Mouse (Mus musculus) neural tube, embryonic 14.5 days (tissue): ENCODE data around the gene Uso1. TPM values are rescaled to one million over a fixed set of nuclear protein-coding genes. Genes with fewer than 3 reads are reported as not detected.

ENCODE experiments used
- ATAC-seq: fragments of 200-750 bp; cut with Nextera tagmentation; 2 replicates; pipeline ENCODE4 v1.8.0; 2017; ENCODE audit warnings: low read depth, mild to moderate bottlenecking, moderate TSS enrichment, moderate library complexity
- H3K27ac ChIP-seq: fragments of 300-500 bp; sonication (generic); 2 replicates; pipeline ENCODE4 v1.5.1; 2014; ENCODE audit warnings: low read depth, mild to moderate bottlenecking, control low read depth, low read length, moderate library complexity, mixed read lengths
- H3K27me3 ChIP-seq: fragments of 300-500 bp; sonication (generic); 2 replicates; pipeline ENCODE4 v1.6.1; 2014; ENCODE audit warnings: low read length; ENCODE audit not compliant: control insufficient read depth, insufficient read depth
- H3K36me3 ChIP-seq: fragments of 300-500 bp; sonication (generic); 2 replicates; pipeline ENCODE4 v1.6.1; 2014; ENCODE audit warnings: low read length, mixed read lengths; ENCODE audit not compliant: control insufficient read depth, insufficient read depth
- H3K4me1 ChIP-seq: fragments of 300-500 bp; sonication (generic); 2 replicates; pipeline ENCODE4 v1.6.1; 2014; ENCODE audit warnings: low read length; ENCODE audit not compliant: control insufficient read depth, insufficient read depth
- H3K4me2 ChIP-seq: fragments of 300-500 bp; sonication (generic); 2 replicates; pipeline ENCODE4 v1.6.1; 2014; ENCODE audit warnings: mild to moderate bottlenecking, low read depth, low read length, control low read depth
- H3K4me3 ChIP-seq: fragments of 300-500 bp; sonication (generic); 2 replicates; pipeline ENCODE4 v1.5.1; 2014; ENCODE audit warnings: low read depth, low read length, control low read depth, mixed read lengths
- H3K9ac ChIP-seq: fragments of 300-500 bp; sonication (generic); replicated peaks from 2 replicates; pipeline ENCODE4 v1.6.1; 2014; ENCODE audit warnings: low read depth, mild to moderate bottlenecking, control low read depth, low read length, mixed read lengths
- H3K9me3 ChIP-seq: fragments of 300-500 bp; sonication (generic); 2 replicates; pipeline ENCODE4 v1.6.1; 2016; ENCODE audit warnings: low read length; ENCODE audit not compliant: control insufficient read depth
- WGBS: fragments of 180-500 bp; shearing (Covaris S2); extraction: QIAGEN DNeasy Blood & Tissue Kit; methylation state at CpG from one replicate; pipeline ENCODE4 v1.1.7; 2014; 5-methylcytosine and 5-hydroxymethylcytosine counted together
- polyA plus RNA-seq: library from polyadenylated mRNA; unstranded; fragments of >200 nt; fragmentation: Nextera tagmentation; extraction: Ambion mirVana; gene quantifications from 2 replicates; pipeline ENCODE4 v1.2.1, GENCODE M21; 2014

Gene Uso1
- polyA plus RNA-seq, 1 experiment from 2014 or later: 31.7 TPM

- peaks cover 40% of the 10 kb centered on the region for H3K36me3 ChIP-seq
- no peak overlapping the region for H3K4me2 ChIP-seq
- H3K27ac ChIP-seq: no peak overlapping the region
- H3K9ac ChIP-seq: no peak overlapping the region
- H3K4me1 ChIP-seq: peaks cover 5% of the 10 kb centered on the region; the same call in 1 of the 2 replicates
- ATAC-seq: no peak
- no peaks in the 10 kb centered on the region for H3K9me3 ChIP-seq
- H3K27me3 ChIP-seq: no peaks in the 10 kb centered on the region
- H3K4me3 ChIP-seq: no peak overlapping the region
- 79% methylated on average over 8 of the region's 8 CpGs for WGBS
These were observed 60.5 kb downstream of the Uso1 start for GRCm38 (mm10) chr5:92198266-92198665.

- Histone ChIP-seq H3K9me3 (no peaks in the 10 kb centered on the region), H3K4me2 (no peak overlapping the region), H3K27ac (no peak overlapping the region), H3K9ac (no peak overlapping the region), H3K4me1 (no peaks in the 10 kb centered on the region), H3K36me3 (peaks cover 45% of the 10 kb centered on the region), H3K4me3 (no peak overlapping the region), H3K27me3 (no peaks in the 10 kb centered on the region)
- 97% methylated on average over 6 of the region's 6 CpGs for WGBS
- no peak for ATAC-seq
These were observed 66.7 kb downstream of the Uso1 start for GRCm38 (mm10) chr5:92204162-92205036.

- Histone ChIP-seq H3K4me1 (no peaks in the 10 kb centered on the region), H3K9me3 (no peaks in the 10 kb centered on the region), H3K36me3 (peaks cover 37% of the 10 kb centered on the region), H3K27ac (no peak overlapping the region), H3K9ac (no peak overlapping the region), H3K4me2 (no peak overlapping the region), H3K4me3 (no peak overlapping the region), H3K27me3 (no peaks in the 10 kb centered on the region)
- ATAC-seq: no peak
- whole genome bisulfite sequencing: 97% methylated on average over 7 of the region's 7 CpGs
These were observed 67.4 kb downstream of the Uso1 start for GRCm38 (mm10) chr5:92205184-92205583.

GRCm38 (mm10) chr5:92205706-92206105 lies 68.0 kb downstream of the Uso1 start:
- Histone ChIP-seq H3K9me3 (no peaks in the 10 kb centered on the region), H3K4me2 (no peak overlapping the region), H3K9ac (no peak overlapping the region), H3K36me3 (peaks cover 34% of the 10 kb centered on the region), H3K27me3 (no peaks in the 10 kb centered on the region), H3K4me1 (no peaks in the 10 kb centered on the region), H3K4me3 (no peak overlapping the region), H3K27ac (no peak overlapping the region)
- no peak for ATAC-seq
- 89% methylated on average over 5 of the region's 5 CpGs for WGBS

- no peak for ATAC-seq
- Histone ChIP-seq H3K4me2 (no peak overlapping the region), H3K27ac (no peak overlapping the region)
These were observed 68.4 kb downstream of the Uso1 start for GRCm38 (mm10) chr5:92206121-92206520.

GRCm38 (mm10) chr5:92210205-92210604 lies 72.5 kb downstream of the Uso1 start:
- 81% methylated on average over 8 of the region's 8 CpGs for WGBS
- no peak for ATAC-seq
- 0 out of 2 replicates have a peak, but pooled peaks cover 3% of the 10 kb centered on the region for H3K36me3 ChIP-seq
- H3K4me3 ChIP-seq: no peak overlapping the region
- no peaks in the 10 kb centered on the region for H3K27me3 ChIP-seq
- no peak overlapping the region for H3K27ac ChIP-seq
- no peak overlapping the region for H3K9ac ChIP-seq
- no peaks in the 10 kb centered on the region for H3K9me3 ChIP-seq
- no peak overlapping the region for H3K4me2 ChIP-seq
- H3K4me1 ChIP-seq: no peaks in the 10 kb centered on the region

More at GRCm38 (mm10) chr5:92206121-92206520, 68.4 kb downstream of the Uso1 start:
- 93% methylated on average over 6 of the region's 6 CpGs for WGBS
- Histone ChIP-seq H3K4me1 (no peaks in the 10 kb centered on the region), H3K27me3 (no peaks in the 10 kb centered on the region), H3K9ac (no peak overlapping the region), H3K36me3 (peaks cover 31% of the 10 kb centered on the region), H3K9me3 (no peaks in the 10 kb centered on the region), H3K4me3 (no peak overlapping the region)

GRCm38 (mm10) chr5:92212231-92212630 lies 74.5 kb downstream of the Uso1 start:
- Histone ChIP-seq H3K36me3 (no peaks in the 10 kb centered on the region), H3K4me3 (no peak overlapping the region), H3K4me1 (no peaks in the 10 kb centered on the region), H3K27me3 (no peaks in the 10 kb centered on the region), H3K9ac (no peak overlapping the region), H3K27ac (no peak overlapping the region), H3K4me2 (no peak overlapping the region), H3K9me3 (no peaks in the 10 kb centered on the region)
- no peak for ATAC-seq
- 89% methylated on average over 4 of the region's 4 CpGs for WGBS

GRCm38 (mm10) chr5:92215308-92215707 lies 77.6 kb downstream of the Uso1 start, which contains the start of gene U90926:
TSS of gene U90926 (minus strand) at chr5:92215408.
- ATAC-seq: no peak
- Histone ChIP-seq H3K4me3 (no peak within 1 kb of the TSS), H3K9ac (no peak within 1 kb of the TSS), H3K27me3 (no peaks in the 10 kb centered on the region), H3K27ac (no peak within 1 kb of the TSS), H3K4me1 (no peaks in the 10 kb centered on the region), H3K4me2 (no peak within 1 kb of the TSS), H3K9me3 (no peaks in the 10 kb centered on the region), H3K36me3 (no peaks in the 10 kb centered on the region)
- WGBS: 93% methylated on average over 4 of the region's 4 CpGs
